Mouse (Mus musculus): ENCODE measurements around the gene Epb41l1. TPM values are rescaled to one million over a fixed set of nuclear protein-coding genes. Genes with fewer than 3 reads are reported as not detected.

Gene Epb41l1
- total RNA-seq, 2 experiments from 2014 or later: 4.3 to 4.9 TPM

- intact Hi-C loops (cut with DNase I): no loop called here
- DNase-seq: no peak
Observed at GRCm38 (mm10) chr2:156576850-156577587, 156.3 kb downstream of the Epb41l1 start.

- intact Hi-C loops (cut with DNase I): no loop called here
- no peak for DNase-seq
Observed at GRCm38 (mm10) chr2:156580507-156580906, 159.8 kb downstream of the Epb41l1 start.

- no peak for DNase-seq
- intact Hi-C loops (cut with DNase I): no loop called here
Observed at GRCm38 (mm10) chr2:156581244-156581643, 160.5 kb downstream of the Epb41l1 start.

- DNase-seq: no peak
- intact Hi-C loops (cut with DNase I): no loop called here
Observed at GRCm38 (mm10) chr2:156582887-156583286, 162.2 kb downstream of the Epb41l1 start.

GRCm38 (mm10) chr2:156584154-156584796 lies 163.6 kb downstream of the Epb41l1 start:
- no peak for DNase-seq
- intact Hi-C loops (cut with DNase I): no loop called here

GRCm38 (mm10) chr2:156584797-156585471 lies 164.2 kb downstream of the Epb41l1 start:
- no peak for DNase-seq
- intact Hi-C loops (cut with DNase I): no loop called here

GRCm38 (mm10) chr2:156589481-156589880 lies 168.8 kb downstream of the Epb41l1 start:
- intact Hi-C loops (cut with DNase I): no loop called here

More at GRCm38 (mm10) chr2:156589481-156589880, 168.8 kb downstream of the Epb41l1 start:
- no peak for DNase-seq

Small RNAs within 50 kb of the gene (microRNA-seq; reads per million reads assigned to microRNA genes)
- gene Gm22758: 0 reads per million in 2 experiments

Other genes starting within 250 kb of the Epb41l1 start
- gene Rbm39, start 240.7 kb upstream of the Epb41l1 start, total RNA-seq (2021): 100 to 1,000 TPM in 1 of 2 experiments, 10 to 100 TPM in 1; 88.5 to 107 TPM
- gene Phf20, start 224.4 kb upstream of the Epb41l1 start, total RNA-seq (2021): 10 to 100 TPM; 22.4 to 22.8 TPM
- 1 to 10 TPM in 1 of 2 experiments, under 1 TPM in 1; 0.54 to 1.1 TPM for gene Cnbd2, start 108.6 kb upstream of the Epb41l1 start, total RNA-seq (2021)
- 10 to 100 TPM; 51.6 to 57.5 TPM for gene Scand1, start 108.2 kb upstream of the Epb41l1 start, total RNA-seq (2021)
- 10 to 100 TPM; 18.6 to 19.1 TPM for gene Aar2, start 126.7 kb downstream of the Epb41l1 start, total RNA-seq (2021)
- gene Dlgap4, start 192.8 kb downstream of the Epb41l1 start, total RNA-seq (2021): 10 to 100 TPM; 53.4 to 57.8 TPM